Mouse (Mus musculus): ENCODE measurements around the gene Tle3. TPM values are rescaled to one million over a fixed set of nuclear protein-coding genes. Genes with fewer than 3 reads are reported as not detected.

Gene Tle3
- total and polyA plus RNA-seq, 2 experiments, result 2.4 to 14.8 TPM

GRCm38 (mm10) chr9:61370889-61371754, 1.0 kb upstream of the Tle3 start:
- Histone ChIP-seq H3K4me3 (ENCODE audit: insufficient read depth, low read depth, low read length) (peak overlapping the region; percentile 45), H3K9ac (ENCODE audit: low read depth, low read length) (peak overlapping the region; percentile 70), H3K4me1 (ENCODE audit: control insufficient read depth, insufficient read depth, low read length) (peaks cover 31% of the 10 kb centered on the region), H3K27me3 (ENCODE audit: control insufficient read depth, insufficient read depth, low read length) (no peaks in the 10 kb centered on the region), H3K79me2 (ENCODE audit: control insufficient read depth, insufficient read depth, low read length) (peaks cover 16% of the 10 kb centered on the region; the same call in 1 of the 2 replicates), H3K27ac (replicated peaks; ENCODE audit: insufficient read depth, low read depth, low read length) (peak overlapping the region; percentile 85), H3K36me3 (ENCODE audit: control insufficient read depth, insufficient read depth, low read length) (no peaks in the 10 kb centered on the region)
- TF ChIP-seq CTCF (IDR thresholded peaks at IDR 0.05; ENCODE audit: low read depth, low read length) (no peak), POLR2A (IDR thresholded peaks at IDR 0.05; ENCODE audit: extremely low read depth, insufficient read depth, low read length) (0 out of 2 replicates have a peak, but pooled peaks have one; percentile 33)
- WGBS, result 2% methylated on average over 66 of the region's 66 CpGs
- DNase-seq (ENCODE audit: extremely low read depth, low read depth, low spot score), result peak; percentile 63

- TF ChIP-seq POLR2A (IDR thresholded peaks at IDR 0.05; ENCODE audit: extremely low read depth, insufficient read depth, low read length) (no peak), CTCF (IDR thresholded peaks at IDR 0.05; ENCODE audit: low read depth, low read length) (no peak)
- no peak for DNase-seq (ENCODE audit: extremely low read depth, low read depth, low spot score)
- peak overlapping the region; percentile 79 for H3K9ac ChIP-seq (ENCODE audit: low read depth, low read length)
- no peaks in the 10 kb centered on the region for H3K36me3 ChIP-seq (ENCODE audit: control insufficient read depth, insufficient read depth, low read length)
- no peaks in the 10 kb centered on the region for H3K27me3 ChIP-seq (ENCODE audit: control insufficient read depth, insufficient read depth, low read length)
- H3K4me3 ChIP-seq (ENCODE audit: insufficient read depth, low read depth, low read length), result peak overlapping the region; percentile 61
- under 1% methylated on average over 42 of the region's 42 CpGs for WGBS
- H3K27ac ChIP-seq (replicated peaks; ENCODE audit: insufficient read depth, low read depth, low read length), result peak overlapping the region; percentile 65
- peaks cover 30% of the 10 kb centered on the region for H3K4me1 ChIP-seq (ENCODE audit: control insufficient read depth, insufficient read depth, low read length)
- H3K79me2 ChIP-seq (ENCODE audit: control insufficient read depth, insufficient read depth, low read length), result peaks cover 16% of the 10 kb centered on the region; the same call in 1 of the 2 replicates
Measured at GRCm38 (mm10) chr9:61372510-61372975, 377 bp downstream of the Tle3 start.

- peak overlapping the region; percentile 79 for H3K9ac ChIP-seq (ENCODE audit: low read depth, low read length)
- DNase-seq (ENCODE audit: extremely low read depth, low read depth, low spot score), result no peak
- peaks cover 32% of the 10 kb centered on the region for H3K4me1 ChIP-seq (ENCODE audit: control insufficient read depth, insufficient read depth, low read length)
- WGBS, result under 1% methylated on average over 66 of the region's 66 CpGs
- peak overlapping the region; percentile 65 for H3K27ac ChIP-seq (replicated peaks; ENCODE audit: insufficient read depth, low read depth, low read length)
- no peaks in the 10 kb centered on the region for H3K27me3 ChIP-seq (ENCODE audit: control insufficient read depth, insufficient read depth, low read length)
- no peaks in the 10 kb centered on the region for H3K36me3 ChIP-seq (ENCODE audit: control insufficient read depth, insufficient read depth, low read length)
- peaks cover 16% of the 10 kb centered on the region; the same call in 1 of the 2 replicates for H3K79me2 ChIP-seq (ENCODE audit: control insufficient read depth, insufficient read depth, low read length)
- peak overlapping the region; percentile 61 for H3K4me3 ChIP-seq (ENCODE audit: insufficient read depth, low read depth, low read length)
- TF ChIP-seq POLR2A (IDR thresholded peaks at IDR 0.05; ENCODE audit: extremely low read depth, insufficient read depth, low read length), result no peak
- TF ChIP-seq CTCF (IDR thresholded peaks at IDR 0.05; ENCODE audit: low read depth, low read length), result no peak
Measured at GRCm38 (mm10) chr9:61372976-61373633, 939 bp downstream of the Tle3 start.

GRCm38 (mm10) chr9:61373634-61373941, 1.4 kb downstream of the Tle3 start:
- H3K4me1 ChIP-seq (ENCODE audit: control insufficient read depth, insufficient read depth, low read length), result peaks cover 31% of the 10 kb centered on the region
- TF ChIP-seq POLR2A (IDR thresholded peaks at IDR 0.05; ENCODE audit: extremely low read depth, insufficient read depth, low read length), result no peak
- TF ChIP-seq CTCF (IDR thresholded peaks at IDR 0.05; ENCODE audit: low read depth, low read length), result no peak
- under 1% methylated on average over 23 of the region's 23 CpGs for WGBS
- H3K36me3 ChIP-seq (ENCODE audit: control insufficient read depth, insufficient read depth, low read length), result no peaks in the 10 kb centered on the region
- peak overlapping the region; percentile 61 for H3K4me3 ChIP-seq (ENCODE audit: insufficient read depth, low read depth, low read length)
- H3K79me2 ChIP-seq (ENCODE audit: control insufficient read depth, insufficient read depth, low read length), result peaks cover 16% of the 10 kb centered on the region; the same call in 1 of the 2 replicates
- peak overlapping the region; percentile 79 for H3K9ac ChIP-seq (ENCODE audit: low read depth, low read length)
- DNase-seq (ENCODE audit: extremely low read depth, low read depth, low spot score), result no peak
- no peak overlapping the region for H3K27ac ChIP-seq (replicated peaks; ENCODE audit: insufficient read depth, low read depth, low read length)
- no peaks in the 10 kb centered on the region for H3K27me3 ChIP-seq (ENCODE audit: control insufficient read depth, insufficient read depth, low read length)

GRCm38 (mm10) chr9:61373942-61374900, 2.1 kb downstream of the Tle3 start:
- Histone ChIP-seq H3K36me3 (ENCODE audit: control insufficient read depth, insufficient read depth, low read length) (no peaks in the 10 kb centered on the region), H3K27me3 (ENCODE audit: control insufficient read depth, insufficient read depth, low read length) (no peaks in the 10 kb centered on the region), H3K79me2 (ENCODE audit: control insufficient read depth, insufficient read depth, low read length) (peaks cover 16% of the 10 kb centered on the region; the same call in 1 of the 2 replicates), H3K27ac (replicated peaks; ENCODE audit: insufficient read depth, low read depth, low read length) (no peak overlapping the region), H3K9ac (ENCODE audit: low read depth, low read length) (peak overlapping the region; percentile 79), H3K4me1 (ENCODE audit: control insufficient read depth, insufficient read depth, low read length) (peaks cover 30% of the 10 kb centered on the region), H3K4me3 (ENCODE audit: insufficient read depth, low read depth, low read length) (peak overlapping the region; percentile 61)
- no peak for DNase-seq (ENCODE audit: extremely low read depth, low read depth, low spot score)
- WGBS, result 11% methylated on average over 51 of the region's 51 CpGs
- TF ChIP-seq POLR2A (IDR thresholded peaks at IDR 0.05; ENCODE audit: extremely low read depth, insufficient read depth, low read length) (no peak), CTCF (IDR thresholded peaks at IDR 0.05; ENCODE audit: low read depth, low read length) (no peak)

All from liver, adult 2 months (tissue).